Mouse (Mus musculus) lung, postnatal 14 days (tissue): ENCODE measurements around the gene Bsn.

ENCODE experiments used
- DNase-seq: peaks from one replicate; pipeline ENCODE4 v3.0.0; 2021

Bsn gene

GRCm38 (mm10) chr9:108121170-108121969 is 68.8 kb downstream of the Bsn start:
- no peak for DNase-seq

GRCm38 (mm10) chr9:108120671-108121070 is 69.5 kb downstream of the Bsn start:
- DNase-seq, result no peak

DNA sequence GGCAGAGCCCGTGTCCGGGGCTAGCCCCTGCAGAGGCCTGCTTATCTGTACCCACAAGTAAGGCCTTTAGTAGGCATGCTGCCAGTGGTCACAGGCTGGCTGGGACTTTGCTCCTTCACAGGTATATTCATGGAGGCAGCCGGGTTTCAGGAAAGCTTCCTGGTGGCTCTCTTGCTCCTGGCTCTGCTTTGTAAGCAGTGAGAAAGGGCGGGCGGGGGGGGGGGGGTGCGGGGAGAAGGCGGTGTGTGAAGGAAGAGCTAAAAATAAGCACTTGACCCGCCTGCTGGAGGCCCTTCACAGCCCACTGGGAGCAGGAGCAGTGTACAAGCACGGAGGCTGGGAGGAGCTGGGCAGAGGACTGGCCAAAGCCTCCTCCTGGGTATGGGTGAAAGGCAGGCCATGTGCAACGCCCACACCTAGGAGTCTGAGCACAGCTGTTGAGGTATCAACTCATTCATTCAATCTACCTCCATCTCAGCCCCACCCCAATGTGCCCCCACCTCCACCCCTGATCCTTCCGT is 70.2 kb downstream of the Bsn start:
- peak; percentile 30 for DNase-seq

GRCm38 (mm10) chr9:108117143-108117542 is 73.0 kb downstream of the Bsn start:
- no peak for DNase-seq

- DNase-seq, result no peak
These were observed 74.7 kb downstream of the Bsn start for GRCm38 (mm10) chr9:108115290-108116077.

DNA sequence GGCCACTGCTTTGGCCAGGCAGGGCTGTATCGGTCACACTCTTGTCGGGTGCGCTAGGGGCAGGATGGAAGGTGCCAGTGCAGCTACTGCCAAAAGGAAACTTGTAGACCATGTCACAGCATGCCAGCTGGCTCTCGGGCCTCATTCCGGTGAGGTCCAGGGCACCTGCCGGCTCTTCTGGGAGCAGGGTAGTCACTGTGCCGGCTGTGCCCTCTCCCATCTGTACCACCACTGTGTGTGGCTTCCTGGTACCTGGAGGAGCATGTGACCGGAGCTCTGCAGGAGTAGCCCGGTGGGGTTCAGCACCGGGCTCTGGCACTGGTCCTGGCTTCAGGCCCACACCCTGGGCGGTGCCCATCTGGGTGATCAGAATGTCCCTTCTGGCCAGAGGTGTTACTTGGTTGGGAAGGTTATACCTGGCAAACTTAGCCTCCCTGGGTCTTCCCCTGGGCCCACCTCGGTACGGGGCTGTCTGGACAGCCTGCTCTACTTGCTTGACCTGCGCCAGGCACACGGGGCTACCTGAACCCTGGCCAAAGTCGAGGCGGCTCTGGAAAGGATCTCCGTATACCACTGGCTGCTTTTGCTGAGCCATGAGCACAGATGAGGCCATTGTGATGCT is 77.4 kb downstream of the Bsn start:
- no peak for DNase-seq

- no peak for DNase-seq
These were observed 78.5 kb downstream of the Bsn start for GRCm38 (mm10) chr9:108111593-108112121.

- no peak for DNase-seq
These were observed 79.0 kb downstream of the Bsn start for GRCm38 (mm10) chr9:108111101-108111592.

- DNase-seq, result no peak
These were observed 80.0 kb downstream of the Bsn start for GRCm38 (mm10) chr9:108110160-108110559.

GRCm38 (mm10) chr9:108107867-108108266 is 82.3 kb downstream of the Bsn start:
- DNase-seq, result no peak

DNA sequence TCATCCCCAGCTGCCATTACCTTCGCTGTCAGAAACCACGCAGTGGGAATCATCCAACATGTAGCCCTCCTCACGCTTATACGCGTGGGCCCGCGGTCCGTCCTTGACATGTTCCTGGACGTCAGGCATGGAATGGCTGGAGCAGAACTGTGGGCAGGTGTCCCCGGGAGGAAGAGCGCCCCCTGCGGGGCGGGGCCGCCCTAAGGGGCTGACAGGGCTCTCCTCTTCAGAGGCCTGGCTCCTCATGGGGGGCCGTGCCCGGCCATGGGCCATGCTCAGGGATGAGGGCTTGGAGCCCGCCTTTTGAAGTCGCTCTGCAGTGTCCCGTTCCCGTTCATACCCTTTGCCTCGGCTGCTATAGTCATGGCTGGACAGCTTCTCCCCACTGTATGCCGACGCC is 84.1 kb downstream of the Bsn start:
- DNase-seq, result no peak

DNA sequence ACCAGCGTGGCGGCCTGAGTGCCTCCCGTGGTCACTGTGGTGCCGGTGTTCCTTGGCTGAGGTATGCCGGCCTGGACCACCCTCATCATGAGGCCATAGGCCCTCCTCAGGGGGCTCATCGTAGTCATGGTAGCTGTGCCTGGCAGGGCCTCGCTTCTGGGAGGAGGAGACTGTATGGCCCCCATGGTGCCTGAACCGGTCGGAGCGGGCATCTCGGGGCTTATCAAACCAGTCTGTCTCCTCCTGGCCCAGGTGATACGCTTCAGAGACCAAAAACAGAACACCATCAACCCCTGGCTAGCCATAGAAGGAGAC is 84.7 kb downstream of the Bsn start:
- DNase-seq, result no peak

DNA sequence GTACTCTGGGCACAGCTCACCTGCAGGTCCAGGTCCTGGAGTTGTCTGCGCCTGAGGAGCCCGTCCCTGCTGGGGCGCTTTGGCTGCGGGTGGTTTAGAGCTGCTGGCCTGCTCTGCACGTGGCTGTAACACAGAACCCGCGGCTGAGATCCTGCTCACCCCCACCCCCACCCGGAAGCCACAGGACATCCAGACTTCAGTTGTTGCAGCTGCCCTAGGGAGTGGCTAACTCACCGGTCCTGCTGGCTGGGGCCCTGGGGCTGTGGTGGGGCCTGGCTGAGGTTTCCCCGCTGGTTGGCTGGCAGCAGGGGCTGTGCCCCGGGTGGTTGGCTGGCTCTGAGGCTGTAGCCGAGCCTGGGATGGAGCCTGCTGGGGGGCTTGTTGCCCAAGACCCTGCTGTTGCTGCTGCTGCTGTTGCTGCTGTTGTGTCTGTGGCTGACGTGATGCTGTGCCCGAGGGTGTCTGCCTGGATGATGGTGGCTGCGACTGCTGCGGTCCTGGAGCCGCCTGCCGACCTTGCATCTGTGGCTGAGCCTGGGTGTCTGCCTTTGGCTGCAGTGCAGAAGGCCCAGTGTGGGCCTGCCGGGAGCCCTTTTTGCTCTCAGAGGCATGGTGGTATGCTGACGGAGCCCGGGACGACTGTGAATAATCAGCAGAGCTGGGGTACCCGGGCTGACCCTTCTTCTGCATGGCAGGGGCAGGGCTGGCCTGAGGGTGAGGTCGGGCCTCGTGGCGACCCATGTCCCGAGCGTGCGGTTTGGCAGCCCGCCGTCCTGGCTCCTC is 85.2 kb downstream of the Bsn start:
- DNase-seq, result no peak

- no peak for DNase-seq
These were observed 90.6 kb downstream of the Bsn start for GRCm38 (mm10) chr9:108099619-108100018.

GRCm38 (mm10) chr9:108095949-108096712 is 94.1 kb downstream of the Bsn start:
- DNase-seq, result no peak

GRCm38 (mm10) chr9:108095518-108095917 is 94.7 kb downstream of the Bsn start:
- peak; percentile 76 for DNase-seq

DNA sequence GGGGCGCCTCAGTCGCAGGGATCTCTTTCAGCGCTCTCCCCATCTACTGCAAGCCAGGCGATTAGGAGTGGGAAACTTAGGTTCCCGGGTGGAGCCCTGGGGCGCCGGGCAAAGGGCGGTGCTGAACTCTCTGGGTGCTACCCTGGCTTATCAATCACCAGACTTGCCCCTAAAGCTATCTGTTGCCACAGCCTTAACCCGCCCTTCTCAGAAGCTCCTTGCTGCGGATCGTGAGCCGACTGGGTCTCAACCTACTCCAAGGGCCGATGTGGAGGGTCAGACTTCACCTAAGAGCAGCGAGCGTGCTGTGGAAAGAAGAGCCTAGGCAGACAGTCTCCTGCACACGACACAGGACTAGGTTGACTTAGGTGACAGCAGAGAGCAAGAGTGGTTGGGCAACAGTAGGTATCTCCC is 95.2 kb downstream of the Bsn start:
- no peak for DNase-seq

GRCm38 (mm10) chr9:108094184-108094941 is 95.8 kb downstream of the Bsn start, which contains the start of gene Apeh:
Apeh (minus strand) TSS chr9:108094606.
- peak; percentile 97 for DNase-seq

DNA sequence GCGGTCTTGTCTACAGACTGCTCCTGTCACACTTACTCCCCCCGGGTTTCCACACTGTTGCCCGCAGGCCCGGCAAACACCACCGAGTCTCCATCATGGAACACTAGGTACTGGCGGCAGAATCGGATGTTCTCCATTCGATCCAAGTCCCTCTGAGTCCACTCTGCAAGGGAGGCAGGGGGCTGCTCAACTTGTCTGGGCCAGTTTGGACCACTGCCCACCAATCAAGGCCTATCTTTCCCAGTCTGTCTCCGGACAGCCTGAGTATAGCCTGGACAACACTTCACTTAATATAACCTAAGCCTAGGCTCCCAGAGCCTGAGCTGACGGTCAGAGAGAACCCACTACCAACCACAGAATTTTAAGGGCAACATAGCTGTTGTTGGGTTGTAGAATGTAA is 96.6 kb downstream of the Bsn start:
- DNase-seq, result no peak

DNA sequence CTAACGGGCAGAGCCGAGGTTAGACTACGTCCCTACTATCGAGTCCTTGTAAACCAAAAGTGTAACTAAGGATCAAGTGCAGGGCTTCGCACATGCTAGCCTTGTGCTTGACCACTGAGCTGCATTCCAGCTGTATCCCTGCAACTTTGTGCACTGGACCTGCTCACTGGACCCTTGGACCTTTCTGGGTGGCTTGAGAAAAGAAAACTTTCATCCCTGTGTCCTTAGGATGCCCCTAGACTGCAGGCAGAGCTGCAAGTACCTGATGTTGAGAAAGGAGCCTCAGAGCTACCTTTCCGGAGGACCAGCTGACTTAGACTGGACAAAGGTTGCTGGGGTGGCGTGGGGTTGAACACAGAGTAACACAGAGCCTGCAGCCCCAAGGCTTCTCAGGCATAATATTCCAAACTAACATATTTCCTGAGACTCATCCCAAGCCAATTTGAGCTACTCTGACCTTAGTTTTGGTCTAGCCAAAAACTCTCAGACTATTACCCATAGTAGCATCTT is 99.5 kb downstream of the Bsn start:
- DNase-seq, result no peak

DNA sequence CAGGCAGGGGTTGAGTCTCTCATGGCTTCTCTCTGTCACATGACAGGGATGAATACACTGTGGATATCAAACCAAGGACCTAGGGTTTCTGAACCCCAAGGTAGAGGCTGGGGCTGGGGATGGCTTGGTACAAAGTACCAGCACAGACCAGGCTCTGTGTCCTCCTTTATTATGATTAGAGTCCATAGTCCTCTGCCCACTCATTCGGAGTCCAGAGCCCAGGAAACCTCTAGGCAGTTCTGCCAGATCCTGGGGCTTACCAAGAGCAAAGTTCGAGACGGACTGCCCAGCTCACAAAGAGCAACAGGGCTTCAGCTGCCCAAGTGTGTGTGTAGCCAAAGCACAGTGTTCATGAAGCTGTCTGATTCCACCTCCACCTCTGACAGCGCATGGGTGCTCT is 104.9 kb downstream of the Bsn start:
- no peak for DNase-seq
